Mouse (Mus musculus) mammary gland, adult 2 months (tissue): ENCODE data around the gene Gm10645. TPM values are rescaled to one million over a fixed set of nuclear protein-coding genes. Genes with fewer than 3 reads are reported as not detected.

Experiments
- polyA plus RNA-seq: library from polyadenylated mRNA; depleted of rRNA; stranded (reverse); fragments of >200 nt; gene quantifications from 2 replicates; pipeline ENCODE4 v1.2.3, GENCODE M21; 2012; ENCODE audit warnings: low replicate concordance; rRNA removed

Gene Gm10645
- 0.32 and 2.3 TPM in 2 replicates for polyA plus RNA-seq

DNA sequence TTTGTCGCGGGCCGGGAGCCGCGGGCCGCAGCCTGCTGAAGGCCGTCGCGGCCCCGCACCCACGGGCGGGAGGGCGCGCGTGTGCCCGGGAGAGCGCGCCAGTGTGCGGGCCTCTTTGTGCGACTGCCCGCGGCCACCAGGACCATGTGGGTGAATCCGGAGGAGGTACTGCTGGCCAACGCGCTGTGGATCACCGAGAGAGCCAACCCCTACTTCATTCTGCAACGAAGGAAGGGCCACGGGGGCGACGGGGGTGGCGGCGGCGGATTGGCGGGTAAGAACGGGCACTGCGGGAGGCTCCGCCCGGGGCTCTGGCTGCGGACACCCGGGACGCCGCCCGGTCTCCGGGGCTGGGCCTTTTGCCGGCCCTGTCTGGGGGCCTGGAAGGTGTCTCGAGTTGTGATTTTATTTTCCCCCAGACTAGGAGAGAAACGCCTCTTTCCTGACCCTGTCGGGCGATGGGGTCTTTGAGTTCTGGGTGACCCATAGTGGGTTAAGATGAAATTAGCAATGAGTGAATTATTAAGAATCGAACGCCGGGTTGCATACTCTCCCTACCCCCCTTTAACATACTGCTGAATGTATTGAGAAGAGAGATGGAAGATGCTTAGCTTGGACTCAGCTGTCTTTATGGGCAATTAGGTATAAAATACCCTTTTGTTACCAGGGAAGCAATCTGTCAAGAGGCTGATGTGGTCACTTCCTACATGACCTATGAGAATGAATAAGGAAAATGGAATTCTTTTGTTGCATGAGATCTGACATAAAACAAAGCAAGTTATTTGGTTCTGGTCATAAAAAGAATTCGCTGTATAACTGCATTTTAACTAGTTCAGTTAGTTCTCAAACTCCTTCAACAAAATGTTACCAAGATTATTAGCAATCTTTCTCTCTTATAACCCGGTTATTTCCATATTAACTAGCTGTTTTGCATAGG lies at the start of gene Gm10645:
TSS of gene Gm10645 (minus strand) at position 240 of the 937 bp plus-strand sequence.

DNA sequence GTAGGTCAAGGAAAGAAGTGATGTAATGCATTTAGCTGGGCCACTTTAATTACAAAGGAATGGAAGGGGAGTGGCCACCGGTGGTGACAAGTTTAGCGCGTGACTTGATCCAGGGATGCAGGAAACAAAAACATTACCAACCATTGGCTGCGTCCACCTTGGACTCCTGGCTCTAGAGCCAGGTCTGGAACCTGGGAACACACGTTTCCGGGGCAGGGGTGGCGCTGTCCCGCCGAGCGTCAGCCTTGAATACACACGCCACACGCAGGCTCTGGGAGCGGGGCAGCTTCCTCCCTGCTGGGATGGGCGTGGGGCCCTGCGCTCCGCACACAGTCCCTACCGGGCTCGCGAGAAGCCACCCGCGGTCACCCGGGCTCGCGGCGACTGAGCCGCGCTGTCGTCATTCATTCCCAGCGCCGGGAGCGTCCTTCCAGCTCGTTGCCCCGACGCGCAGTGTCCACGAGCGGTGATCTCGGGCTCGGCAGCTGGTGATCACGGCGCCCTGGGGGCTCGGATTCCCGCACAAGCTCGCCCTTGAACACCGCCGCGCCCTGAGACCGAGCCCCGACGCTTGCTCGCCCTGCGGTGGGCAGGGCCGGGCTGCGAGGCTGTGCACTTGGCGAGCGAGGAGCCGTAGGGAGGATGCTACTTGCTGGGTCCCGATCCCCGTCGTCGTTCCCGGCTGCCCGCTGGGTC lies 587 bp downstream of the Gm10645 start, which contains the start of gene Tbc1d9:
TSS of gene Tbc1d9 (plus strand) at position 118 of the 696 bp plus-strand sequence.

Other genes starting within 250 kb of the Gm10645 start
- gene Tbc1d9, start 818 bp downstream of the Gm10645 start, polyA plus RNA-seq: 7.0 and 11.4 TPM in 2 replicates
- 110 and 958 TPM in 2 replicates for gene Ucp1, start 124.2 kb upstream of the Gm10645 start, polyA plus RNA-seq
- gene Elmod2, start 166.3 kb upstream of the Gm10645 start, polyA plus RNA-seq: 2.5 and 6.7 TPM in 2 replicates
- not detected in 2 replicates for gene Mgat4d, start 182.3 kb upstream of the Gm10645 start, polyA plus RNA-seq
- not detected in 2 replicates for gene Clgn, start 223.7 kb upstream of the Gm10645 start, polyA plus RNA-seq